Mouse (Mus musculus): Measurements from ENCODE around the gene Kif2c. TPM values are rescaled to one million over a fixed set of nuclear protein-coding genes. Genes with fewer than 3 reads are reported as not detected.

Gene Kif2c
- total and polyA plus RNA-seq, 3 experiments = 0.14 to 0.26 (median 0.25) TPM

DNA sequence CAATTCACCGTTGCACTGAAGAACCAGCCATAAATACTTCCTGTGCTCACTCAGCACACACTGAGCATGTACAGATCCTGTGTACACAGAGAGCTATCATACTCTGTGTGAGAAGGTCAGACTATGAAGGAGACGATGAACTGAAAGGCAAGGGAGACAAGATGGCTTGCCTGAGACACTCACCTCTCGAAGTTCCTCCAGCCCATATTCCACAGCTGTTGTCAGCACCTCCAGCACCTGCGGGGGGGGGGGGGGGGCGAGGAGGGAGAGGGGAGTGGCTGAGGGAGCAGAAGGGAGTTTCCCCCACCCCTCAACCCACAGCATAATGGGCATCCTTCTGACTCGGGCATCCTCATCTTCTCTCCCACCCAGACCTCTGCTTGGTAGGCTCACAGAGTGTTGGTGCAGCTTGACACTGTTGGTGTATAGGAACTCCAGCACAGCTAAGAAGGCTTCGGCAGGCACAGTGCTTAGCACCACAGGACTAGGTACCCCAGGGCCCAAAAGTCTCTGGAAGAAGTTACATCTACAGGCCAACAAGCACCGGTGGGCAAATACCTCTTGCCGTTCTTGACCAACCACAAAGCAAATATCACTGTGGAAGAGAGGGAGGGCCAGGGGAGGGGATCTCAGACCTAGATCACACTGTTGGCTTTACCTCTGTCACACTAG is 58.8 kb downstream of the Kif2c start:
- Histone ChIP-seq H3K27ac (peak overlapping the region; percentile 99; the same call in 1 of the 2 replicates), H3K4me3 (no peak overlapping the region), H3K27me3 (ENCODE audit: control insufficient read depth, insufficient read depth, low read length) (no peaks in the 10 kb centered on the region), H3K4me1 (ENCODE audit: control insufficient read depth, insufficient read depth, low read length) (peaks cover 33% of the 10 kb centered on the region), H3K79me2 (replicated peaks; ENCODE audit: control insufficient read depth, insufficient read depth, low read length) (no peaks in the 10 kb centered on the region), H3K36me3 (ENCODE audit: control insufficient read depth, insufficient read depth, low read length) (no peaks in the 10 kb centered on the region), H3K9ac (ENCODE audit: low read depth, low read length) (no peak overlapping the region)
- intact Hi-C loops (cut with DNase I) = loop anchor here (5.0 to 10.0 kb wide), 3 partner anchors 106 to 409 kb away; partner anchors contain the start of gene Eif2b3
- TF ChIP-seq POLR2A (IDR thresholded peaks at IDR 0.05; ENCODE audit: insufficient read depth, low read depth, low read length) (no peak), CTCF (IDR thresholded peaks at IDR 0.05) (no peak), EP300 (IDR thresholded peaks at IDR 0.05; ENCODE audit: insufficient read depth, low read depth, low read length) (no peak)
- no peak for DNase-seq
- 64% methylated on average over 9 of the region's 9 CpGs for WGBS

- Histone ChIP-seq H3K4me1 (ENCODE audit: control insufficient read depth, insufficient read depth, low read length) (peaks cover 31% of the 10 kb centered on the region), H3K79me2 (replicated peaks; ENCODE audit: control insufficient read depth, insufficient read depth, low read length) (no peaks in the 10 kb centered on the region), H3K36me3 (ENCODE audit: control insufficient read depth, insufficient read depth, low read length) (no peaks in the 10 kb centered on the region), H3K27me3 (ENCODE audit: control insufficient read depth, insufficient read depth, low read length) (no peaks in the 10 kb centered on the region), H3K9ac (ENCODE audit: low read depth, low read length) (no peak overlapping the region), H3K4me3 (no peak overlapping the region), H3K27ac (peak overlapping the region; percentile 66)
- intact Hi-C loops (cut with DNase I) = loop anchor here (5.0 to 10.0 kb wide), 3 partner anchors 105 to 407 kb away; partner anchors contain the start of gene Eif2b3
- no peak for DNase-seq
- TF ChIP-seq CTCF (IDR thresholded peaks at IDR 0.05) (no peak), POLR2A (IDR thresholded peaks at IDR 0.05; ENCODE audit: insufficient read depth, low read depth, low read length) (no peak), EP300 (IDR thresholded peaks at IDR 0.05; ENCODE audit: insufficient read depth, low read depth, low read length) (no peak)
- WGBS = 54% methylated on average over 4 of the region's 4 CpGs
These were observed 60.2 kb downstream of the Kif2c start for GRCm38 (mm10) chr4:117122209-117122608.

GRCm38 (mm10) chr4:117120445-117121414 is 61.7 kb downstream of the Kif2c start:
- DNase-seq = peak; percentile 92 to 97
- intact Hi-C loops (cut with DNase I) = loop anchor here (2.0 to 10.0 kb wide), 8 partner anchors 16 to 406 kb away; partner anchors contain the start of genes Eif2b3 and Kif2c
- Histone ChIP-seq H3K36me3 (ENCODE audit: control insufficient read depth, insufficient read depth, low read length) (no peaks in the 10 kb centered on the region), H3K27ac (peak overlapping the region; percentile 98), H3K4me1 (ENCODE audit: control insufficient read depth, insufficient read depth, low read length) (peaks cover 21% of the 10 kb centered on the region), H3K9ac (ENCODE audit: low read depth, low read length) (peak overlapping the region; percentile 78), H3K4me3 (peak overlapping the region; percentile 70), H3K27me3 (ENCODE audit: control insufficient read depth, insufficient read depth, low read length) (no peaks in the 10 kb centered on the region), H3K79me2 (replicated peaks; ENCODE audit: control insufficient read depth, insufficient read depth, low read length) (no peaks in the 10 kb centered on the region)
- under 1% methylated on average over 69 of the region's 69 CpGs for WGBS
- TF ChIP-seq POLR2A (IDR thresholded peaks at IDR 0.05; ENCODE audit: insufficient read depth, low read depth, low read length) (peak; percentile 94), EP300 (IDR thresholded peaks at IDR 0.05; ENCODE audit: insufficient read depth, low read depth, low read length) (peak; percentile 100), CTCF (IDR thresholded peaks at IDR 0.05) (peak; percentile 87)

- H3K27me3 ChIP-seq (ENCODE audit: control insufficient read depth, insufficient read depth, low read length) = no peaks in the 10 kb centered on the region
- no peak for DNase-seq
- 2% methylated on average over 10 of the region's 10 CpGs for WGBS
- no peaks in the 10 kb centered on the region for H3K79me2 ChIP-seq (replicated peaks; ENCODE audit: control insufficient read depth, insufficient read depth, low read length)
- intact Hi-C loops (cut with DNase I) = loop anchor here (2.0 to 10.0 kb wide), 8 partner anchors 17 to 405 kb away; partner anchors contain the start of genes Eif2b3 and Kif2c
- peak overlapping the region; percentile 61 for H3K9ac ChIP-seq (ENCODE audit: low read depth, low read length)
- no peak for TF ChIP-seq POLR2A (IDR thresholded peaks at IDR 0.05; ENCODE audit: insufficient read depth, low read depth, low read length)
- TF ChIP-seq CTCF (IDR thresholded peaks at IDR 0.05) = no peak
- no peak for TF ChIP-seq EP300 (IDR thresholded peaks at IDR 0.05; ENCODE audit: insufficient read depth, low read depth, low read length)
- peak overlapping the region; percentile 70 for H3K4me3 ChIP-seq
- no peaks in the 10 kb centered on the region for H3K36me3 ChIP-seq (ENCODE audit: control insufficient read depth, insufficient read depth, low read length)
- H3K4me1 ChIP-seq (ENCODE audit: control insufficient read depth, insufficient read depth, low read length) = peaks cover 17% of the 10 kb centered on the region
- H3K27ac ChIP-seq = peak overlapping the region; percentile 98
These were observed 62.4 kb downstream of the Kif2c start for GRCm38 (mm10) chr4:117120052-117120444.

DNA sequence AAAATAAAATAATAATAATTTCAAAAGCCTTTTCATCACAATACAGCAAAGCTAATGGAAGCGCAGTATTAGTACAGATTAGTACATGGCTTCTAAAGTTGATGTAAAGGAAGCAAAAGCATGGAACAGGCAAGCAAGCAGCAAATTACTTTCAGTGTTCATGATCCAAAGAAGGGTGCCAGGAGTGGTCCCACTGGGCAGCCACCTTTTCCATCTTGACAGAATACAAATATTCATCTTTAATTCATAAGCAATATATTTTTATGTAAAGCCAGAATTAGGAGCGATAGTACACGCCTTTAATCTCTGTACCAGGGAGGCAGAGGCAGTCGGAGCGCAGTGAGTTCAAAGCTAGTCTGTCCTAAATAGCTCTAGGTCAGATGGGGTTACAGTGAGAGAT is 62.8 kb downstream of the Kif2c start:
- H3K9ac ChIP-seq (ENCODE audit: low read depth, low read length) = peak overlapping the region; percentile 61; the same call in 1 of the 2 replicates
- 73% methylated on average over 5 of the region's 5 CpGs for WGBS
- TF ChIP-seq CTCF (IDR thresholded peaks at IDR 0.05) (no peak), POLR2A (IDR thresholded peaks at IDR 0.05; ENCODE audit: insufficient read depth, low read depth, low read length) (no peak), EP300 (IDR thresholded peaks at IDR 0.05; ENCODE audit: insufficient read depth, low read depth, low read length) (no peak)

More for the DNA sequence above, 62.8 kb downstream of the Kif2c start:
- Histone ChIP-seq H3K27me3 (ENCODE audit: control insufficient read depth, insufficient read depth, low read length) (no peaks in the 10 kb centered on the region), H3K27ac (peak overlapping the region; percentile 98), H3K4me1 (ENCODE audit: control insufficient read depth, insufficient read depth, low read length) (peaks cover 14% of the 10 kb centered on the region), H3K4me3 (peak overlapping the region; percentile 70), H3K79me2 (replicated peaks; ENCODE audit: control insufficient read depth, insufficient read depth, low read length) (no peaks in the 10 kb centered on the region), H3K36me3 (ENCODE audit: control insufficient read depth, insufficient read depth, low read length) (no peaks in the 10 kb centered on the region)
- no peak for DNase-seq
- intact Hi-C loops (cut with DNase I) = loop anchor here (2.0 to 10.0 kb wide), 8 partner anchors 17 to 405 kb away; partner anchors contain the start of genes Eif2b3 and Kif2c
